Mouse (Mus musculus) megakaryocyte-erythroid progenitor cell, adult 5-6 weeks (primary cell): ENCODE data around the gene Rapgef1. TPM values are rescaled to one million over a fixed set of nuclear protein-coding genes. Genes with fewer than 3 reads are reported as not detected.
"Not testable (repeated sequence)": the region's sequence is repeated elsewhere in the genome, so short reads cannot be mapped to it uniquely, and the experiment has no call there.

Experiments used
- ATAC-seq: replicated peaks from 2 replicates; pipeline ENCODE4 v1.8.0; 2016; ENCODE audit warnings: mild to moderate bottlenecking, inconsistent platforms; ENCODE audit not compliant: severe bottlenecking, poor library complexity, low FRiP score, low TSS enrichment
- total RNA-seq, 2 experiments: library from RNA; stranded (forward) in 1 of 2; stranded (reverse) in 1 of 2; fragments of 200-1000, 215-1000 nt in 1 of 2; fragments of >200 nt in 1 of 2; fragmentation: Nextera tagmentation in 1 of 2; gene quantifications; 2 replicates each; pipeline ENCODE4 v1.2.3; 2014 to 2017

The Rapgef1 gene
- total RNA-seq, 2 experiments from 2014 or later: 41.4 to 52.4 TPM

DNA sequence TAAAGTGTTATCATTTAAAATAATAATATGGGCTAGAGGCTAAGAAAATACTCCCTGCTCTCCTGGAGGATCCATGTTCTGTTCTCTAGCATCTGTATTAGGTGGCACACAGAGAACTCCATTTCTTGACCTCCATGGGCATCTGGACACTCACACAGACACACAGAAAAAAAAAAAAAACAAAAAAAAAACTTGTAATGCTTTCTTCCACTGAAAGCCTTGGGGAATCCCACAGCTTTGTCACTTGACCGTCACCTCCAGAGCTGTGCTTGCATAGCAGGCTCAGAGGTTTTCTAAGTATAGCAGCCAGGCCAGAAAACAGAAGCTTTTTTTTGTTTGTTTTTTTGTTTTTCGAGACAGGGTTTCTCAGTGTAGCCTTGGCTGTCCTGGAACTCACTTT is 72.7 kb downstream of the Rapgef1 start:
- no peak for ATAC-seq

DNA sequence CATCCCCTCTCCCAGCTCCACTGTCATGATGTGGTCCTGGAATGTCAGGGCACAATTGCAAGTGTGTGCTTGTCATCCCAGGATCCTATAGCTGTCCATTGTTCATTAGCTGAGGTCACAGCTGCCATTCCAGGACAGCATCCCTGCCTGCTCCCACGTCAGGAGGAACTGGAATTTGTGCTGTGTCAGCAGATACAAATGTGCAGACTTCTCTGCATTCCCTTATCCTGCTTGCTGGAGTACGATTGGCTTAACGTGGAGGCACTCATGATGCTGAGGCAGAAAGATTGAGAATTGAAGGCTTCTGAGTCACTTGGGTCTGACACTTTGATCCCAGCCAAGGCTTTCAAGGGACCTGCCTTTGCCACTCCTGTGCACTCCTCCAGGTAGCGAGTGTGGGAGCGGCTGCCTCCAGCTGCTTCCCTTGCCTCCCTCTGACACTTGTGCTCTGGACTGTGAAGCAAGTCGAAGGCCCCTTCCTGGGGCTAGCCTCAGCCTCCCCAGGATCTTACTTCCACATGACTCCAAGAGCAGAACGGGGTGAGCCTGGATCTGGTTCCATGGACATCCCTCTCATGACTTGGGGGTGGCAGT is 76.8 kb downstream of the Rapgef1 start:
- ATAC-seq: no peak

DNA sequence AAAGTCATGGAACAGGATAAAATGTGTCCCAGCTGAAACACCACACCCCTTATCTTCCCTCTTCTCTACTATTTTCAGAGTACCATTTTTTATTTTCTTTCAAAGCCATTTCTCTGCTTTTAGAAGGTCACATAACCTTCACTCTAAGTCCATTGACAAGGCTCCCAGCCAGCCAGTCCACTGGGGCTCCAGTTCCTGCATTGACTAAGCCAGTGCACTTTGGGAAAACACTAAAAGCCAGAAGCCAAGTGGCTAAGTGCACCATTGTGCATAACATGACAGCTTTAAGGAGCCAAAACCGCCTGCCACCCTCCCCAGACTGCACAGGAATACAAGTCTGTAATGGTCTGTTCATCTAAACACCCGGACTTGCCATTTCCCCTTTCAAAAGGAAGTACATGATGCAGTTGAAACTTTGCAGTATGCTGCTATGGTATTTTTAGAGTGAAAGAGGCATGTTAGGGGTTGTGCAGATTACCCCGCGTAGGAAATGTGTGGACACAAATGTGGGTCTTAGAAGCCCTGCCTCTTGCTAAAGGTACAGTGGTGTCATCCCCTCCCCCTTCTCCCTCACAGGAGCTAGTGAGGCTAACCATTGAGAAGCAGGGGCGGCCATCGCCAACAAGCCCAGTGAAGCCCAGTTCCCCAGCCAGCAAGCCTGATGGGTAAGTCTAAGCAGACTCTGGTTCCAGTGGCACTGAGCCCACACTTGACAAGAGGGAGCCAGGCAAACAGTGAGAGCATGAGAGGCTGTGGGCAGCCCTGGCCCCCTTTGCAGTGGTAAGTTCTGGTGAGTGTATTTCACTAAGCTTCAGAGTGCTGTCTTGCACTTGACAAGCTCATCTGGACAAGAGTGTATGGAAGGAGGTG is 79.1 kb downstream of the Rapgef1 start:
- ATAC-seq: no peak

DNA sequence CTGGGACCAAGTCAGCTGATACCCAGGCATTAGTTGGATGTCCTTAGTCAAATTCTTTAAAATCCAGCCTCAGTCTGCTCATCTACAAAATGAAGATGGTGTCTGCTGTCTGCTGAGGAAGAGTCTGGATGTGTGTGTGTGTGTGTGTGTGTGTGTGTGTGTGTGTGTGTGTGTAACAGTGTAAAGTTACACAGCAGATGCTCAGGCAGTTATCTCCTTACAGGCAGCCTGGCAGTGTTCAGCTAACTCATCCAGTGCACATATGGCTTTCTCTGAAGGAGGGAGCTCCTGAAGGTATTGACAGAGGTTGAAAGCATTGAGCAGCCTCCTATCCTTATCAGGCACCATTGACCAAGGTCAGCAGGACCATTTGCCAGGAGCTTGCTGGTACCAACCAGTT is 81.4 kb downstream of the Rapgef1 start:
- no peak for ATAC-seq

DNA sequence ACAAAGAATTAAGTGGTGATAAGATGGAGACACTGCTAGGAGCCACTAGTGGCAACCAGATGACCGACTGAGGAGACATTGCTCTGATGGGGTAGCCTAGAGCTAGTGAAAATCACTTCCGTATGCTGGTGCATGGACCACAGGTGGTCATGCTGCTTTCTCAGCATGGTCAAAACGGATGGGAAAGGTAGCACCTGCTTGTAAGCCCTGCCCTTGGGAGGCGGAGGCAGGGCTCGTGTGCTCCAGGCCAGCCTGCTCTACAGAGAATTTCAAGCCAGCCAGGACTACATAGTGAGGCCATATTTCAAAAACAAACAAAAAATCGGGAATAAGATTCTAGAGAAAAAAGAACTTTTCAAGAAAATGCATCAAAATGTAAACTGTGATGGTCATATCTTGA is 81.9 kb downstream of the Rapgef1 start:
- ATAC-seq: no peak

DNA sequence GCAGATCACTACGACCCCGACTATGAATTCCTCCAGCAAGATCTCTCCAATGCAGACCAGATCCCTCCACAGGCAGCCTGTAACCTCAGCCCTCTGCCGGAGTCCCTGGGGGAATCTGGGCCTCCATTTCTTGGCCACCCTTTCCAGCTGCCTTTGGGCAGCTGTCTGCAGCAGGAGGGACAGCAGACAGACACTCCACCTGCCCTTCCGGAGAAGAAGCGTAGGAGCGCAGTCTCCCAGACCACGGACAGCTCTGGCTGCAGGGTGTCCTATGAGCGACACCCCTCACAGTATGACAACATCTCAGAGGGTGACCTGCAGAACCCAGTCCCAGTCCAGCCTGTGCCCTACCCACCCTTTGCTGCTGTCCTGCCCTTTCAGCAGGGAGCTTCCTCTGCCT is 82.7 kb downstream of the Rapgef1 start:
- ATAC-seq: no peak

DNA sequence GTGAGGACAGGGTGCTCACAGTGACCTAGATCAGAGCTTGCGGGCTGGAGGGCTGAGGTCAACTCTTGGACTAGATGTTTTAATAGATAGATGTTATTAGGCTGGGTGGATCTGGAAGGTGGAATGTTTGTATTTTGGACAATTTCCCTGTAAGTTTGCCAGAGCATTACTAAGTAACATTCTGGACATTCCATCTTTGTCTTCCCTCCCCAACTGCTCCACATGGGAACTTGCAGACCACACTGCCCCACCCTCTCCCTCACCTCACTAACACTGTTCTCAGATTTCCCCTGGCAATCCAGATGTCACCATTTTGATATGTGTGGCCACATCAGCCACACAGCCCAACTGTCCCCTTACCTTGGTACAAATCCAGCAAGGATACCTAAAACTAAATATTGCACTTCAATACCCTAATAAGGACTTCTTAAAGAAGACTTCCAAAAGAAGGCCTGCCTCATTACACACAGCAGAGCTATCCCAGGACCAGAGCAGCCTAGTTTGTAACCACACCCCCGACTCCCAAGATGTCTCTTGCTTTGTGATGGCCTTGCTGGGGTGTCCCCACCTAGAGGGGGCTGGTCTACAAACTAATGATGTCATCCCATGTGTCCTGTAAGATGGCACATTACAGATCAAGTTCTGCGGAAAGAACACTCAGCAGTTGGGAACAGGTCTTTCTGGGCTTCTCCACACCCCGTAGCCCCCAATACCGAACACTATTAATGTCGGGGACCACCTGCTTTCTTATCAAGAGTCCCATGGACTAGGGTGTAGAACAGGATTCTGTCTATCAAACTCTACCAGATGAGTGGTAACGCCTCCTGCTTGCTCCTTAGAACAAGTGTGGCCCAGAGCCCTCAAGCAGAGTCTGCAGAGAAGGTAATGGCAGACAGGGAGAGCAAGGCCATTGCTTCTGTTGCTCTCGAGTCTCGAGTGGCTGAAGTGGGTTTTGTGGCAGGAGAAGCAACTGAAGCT is 83.9 kb downstream of the Rapgef1 start:
- ATAC-seq: no peak

DNA sequence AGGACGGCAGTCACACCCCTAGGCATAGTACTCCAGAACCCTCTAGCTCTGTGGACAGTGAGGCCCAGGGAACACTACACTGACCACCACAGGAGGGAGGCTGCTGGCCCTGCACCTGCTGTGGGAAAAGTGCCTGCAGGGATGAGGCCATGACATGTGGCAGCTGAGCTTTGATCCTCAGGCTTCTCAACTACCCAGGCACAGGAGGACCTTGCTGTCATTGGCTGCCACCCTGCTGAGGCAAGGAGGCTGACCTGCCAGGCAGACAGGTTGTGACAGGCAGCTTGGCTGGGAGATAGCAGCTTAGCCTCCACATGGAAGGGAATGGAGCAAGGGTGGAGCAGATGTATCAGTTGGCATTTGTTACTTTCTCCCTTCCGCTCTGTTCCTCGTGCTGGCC is 86.0 kb downstream of the Rapgef1 start:
- no peak for ATAC-seq

DNA sequence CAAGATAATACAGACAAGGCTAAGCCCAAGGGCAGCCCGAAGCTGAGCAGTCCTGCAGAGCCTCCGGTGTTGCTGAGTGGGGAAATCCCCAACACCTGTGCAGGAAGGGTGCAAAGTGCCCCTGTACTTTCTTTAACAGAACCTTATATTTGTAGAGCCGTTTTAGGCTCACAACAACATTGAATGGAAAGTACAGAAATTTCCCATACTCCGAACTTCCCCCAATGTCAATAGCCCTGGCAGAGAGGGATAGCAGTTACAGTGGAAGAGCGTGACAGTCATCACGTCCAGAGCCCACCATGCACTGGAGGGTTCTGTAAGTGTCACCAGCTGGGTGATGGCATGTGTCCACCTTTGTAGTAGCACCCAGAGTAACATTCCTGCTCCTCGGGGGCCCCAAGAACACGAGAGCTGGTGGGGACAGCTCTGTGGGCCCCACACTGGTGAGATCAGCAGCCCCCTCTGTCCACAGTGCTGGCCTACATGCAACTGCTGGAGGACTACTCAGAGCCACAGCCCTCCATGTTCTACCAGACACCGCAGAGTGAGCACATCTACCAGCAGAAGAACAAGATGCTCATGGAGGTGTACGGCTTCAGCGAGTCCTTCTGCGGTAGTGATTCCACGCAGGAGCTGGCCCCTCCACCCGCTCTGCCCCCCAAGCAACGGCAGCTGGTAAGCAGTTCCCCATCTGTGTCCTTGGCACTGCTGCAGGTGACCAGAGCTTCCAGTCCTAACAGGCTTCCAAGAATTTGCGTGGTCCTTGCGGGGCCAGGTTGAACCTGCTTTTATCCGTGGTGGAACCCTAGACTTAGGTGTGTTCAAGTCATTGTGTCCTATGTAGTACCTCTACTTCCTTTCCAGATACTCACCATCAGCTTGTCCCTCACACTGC is 87.5 kb downstream of the Rapgef1 start:
- ATAC-seq: no peak

DNA sequence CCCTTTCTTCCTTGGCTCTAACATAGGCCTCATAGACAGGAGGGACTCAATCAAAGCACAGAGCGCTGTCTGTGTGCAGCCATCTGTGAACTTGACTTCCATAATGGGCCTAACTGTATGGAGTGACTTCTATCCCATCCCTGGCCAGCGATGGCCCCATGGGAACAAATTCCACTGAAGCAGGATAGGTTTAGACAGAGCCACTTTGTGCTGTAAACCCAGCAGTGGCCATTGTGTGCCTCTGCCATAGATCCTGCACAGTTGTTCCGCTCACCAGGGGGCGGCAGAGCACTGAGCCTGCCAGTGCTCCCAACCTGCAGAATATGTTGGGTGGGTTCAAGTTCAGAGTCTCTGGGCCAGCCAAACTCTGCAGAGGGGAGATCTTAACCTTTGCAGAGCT is 88.2 kb downstream of the Rapgef1 start:
- peak; percentile 58; the same call in 1 of the 2 replicates for ATAC-seq

DNA sequence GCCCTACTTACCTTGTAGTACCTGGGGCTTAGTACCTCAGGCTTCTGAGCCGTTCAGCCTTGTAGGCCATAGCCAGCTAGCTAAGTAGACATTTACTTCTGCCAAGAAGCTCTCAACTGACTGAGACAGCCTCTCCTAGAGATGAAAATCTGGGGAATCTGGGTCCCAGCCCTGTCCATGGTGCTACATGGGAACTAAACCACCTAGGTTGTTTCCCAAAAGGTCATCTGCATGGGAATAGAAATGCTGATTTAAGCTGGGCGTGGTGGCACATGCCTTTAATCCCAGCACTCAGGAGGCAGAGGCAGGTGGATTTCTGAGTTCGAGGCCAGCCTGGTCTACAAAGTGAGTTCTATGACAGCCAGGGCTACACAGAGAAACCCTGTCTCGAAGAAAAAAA is 88.7 kb downstream of the Rapgef1 start:
- not testable (repeated sequence) for ATAC-seq

DNA sequence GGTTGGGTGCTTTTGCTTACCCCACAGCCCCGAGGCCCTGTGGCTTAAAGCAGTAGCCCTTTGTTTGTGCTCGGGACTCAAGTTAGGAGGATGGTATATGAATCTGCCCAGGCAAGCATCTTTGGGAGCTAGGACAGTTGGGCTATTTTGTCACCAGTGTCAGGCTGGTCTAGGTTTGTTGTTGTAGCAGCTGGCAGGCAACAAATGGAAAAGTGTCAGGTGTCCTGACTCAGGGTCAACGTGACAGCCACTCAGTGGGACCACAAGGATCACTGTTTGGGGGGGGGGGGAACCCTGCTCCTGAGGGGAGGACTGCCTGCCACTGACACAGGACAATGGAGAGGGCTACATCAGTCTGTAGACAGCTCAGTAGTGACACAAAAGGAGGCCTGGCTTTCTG is 91.5 kb downstream of the Rapgef1 start:
- no peak for ATAC-seq

DNA sequence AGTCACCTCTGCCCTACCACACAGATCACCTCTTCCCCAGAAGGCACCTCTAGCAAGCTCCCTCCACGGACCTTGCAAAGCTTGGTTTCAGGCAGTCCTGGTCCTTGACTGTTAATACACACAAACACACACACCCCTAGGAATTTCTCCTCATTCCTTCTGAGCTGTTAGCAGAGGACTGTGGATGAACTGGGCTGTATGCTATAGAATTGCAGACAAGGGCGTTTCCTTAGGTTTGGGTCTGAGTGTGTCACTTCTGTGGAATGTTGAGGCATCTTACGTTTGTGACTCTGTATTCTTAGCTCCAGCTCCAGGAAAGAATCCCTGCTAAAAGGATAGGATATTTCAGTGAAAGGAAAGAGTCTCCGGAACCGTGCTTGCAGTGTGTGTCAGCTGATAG is 92.4 kb downstream of the Rapgef1 start:
- ATAC-seq: no peak

DNA sequence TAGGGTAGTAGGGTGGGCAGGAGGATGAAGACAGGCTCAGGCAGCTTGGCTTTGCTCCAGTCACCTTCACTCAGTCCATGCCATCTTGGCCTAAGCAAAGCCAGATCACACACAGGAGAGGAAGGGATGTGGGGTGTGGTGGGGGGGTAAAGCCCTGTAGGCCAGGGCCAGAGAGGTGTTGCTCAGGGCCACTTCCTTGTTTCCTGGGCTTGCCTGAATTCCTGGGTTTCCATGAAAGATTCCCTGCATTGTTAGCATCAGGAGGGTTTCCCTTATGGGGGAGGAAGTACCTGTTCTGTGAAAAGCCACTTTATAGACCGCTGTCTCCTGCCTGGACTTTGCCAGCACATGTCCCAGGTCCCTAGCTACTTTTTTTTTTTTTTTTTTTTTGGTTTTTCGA is 94.0 kb downstream of the Rapgef1 start:
- no peak for ATAC-seq

DNA sequence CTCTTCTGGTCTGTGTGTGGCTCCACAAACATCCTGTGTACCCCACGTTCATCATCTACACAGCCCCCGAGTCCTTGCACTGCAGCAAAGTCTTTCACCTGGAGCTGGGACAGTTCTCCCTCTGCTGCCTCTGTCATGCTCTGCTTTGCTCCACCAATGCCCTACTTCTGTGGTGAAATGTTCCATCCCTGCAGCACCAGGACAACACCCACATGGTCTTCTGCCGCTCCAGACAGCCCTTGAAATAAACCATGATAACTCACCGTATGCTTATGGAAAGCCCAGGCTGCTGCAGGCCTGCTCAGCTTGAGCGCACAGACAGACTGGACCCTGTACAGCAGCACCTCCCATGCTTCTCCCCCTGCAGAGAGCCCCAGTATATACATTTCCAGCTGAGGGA is 94.6 kb downstream of the Rapgef1 start:
- ATAC-seq: no peak

DNA sequence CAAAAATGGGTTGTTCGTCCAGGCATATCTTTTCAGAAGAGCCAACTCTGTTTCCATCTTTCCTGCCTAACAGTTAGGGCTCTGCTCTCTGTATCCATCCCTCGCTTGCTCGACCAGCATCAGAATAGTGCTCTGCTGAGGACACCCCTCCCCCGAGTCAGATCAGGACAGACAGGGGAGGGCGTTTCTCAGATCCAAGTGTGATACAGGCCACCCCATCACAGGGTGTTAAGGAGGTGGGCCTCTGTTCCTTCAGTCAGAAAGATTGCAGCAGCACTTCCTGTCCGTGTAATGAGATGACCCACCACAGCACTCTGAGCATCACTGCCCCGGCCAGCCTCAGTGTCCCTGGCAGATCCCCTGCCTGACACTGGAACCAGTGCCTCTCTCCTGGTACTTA is 96.6 kb downstream of the Rapgef1 start:
- ATAC-seq: no peak

DNA sequence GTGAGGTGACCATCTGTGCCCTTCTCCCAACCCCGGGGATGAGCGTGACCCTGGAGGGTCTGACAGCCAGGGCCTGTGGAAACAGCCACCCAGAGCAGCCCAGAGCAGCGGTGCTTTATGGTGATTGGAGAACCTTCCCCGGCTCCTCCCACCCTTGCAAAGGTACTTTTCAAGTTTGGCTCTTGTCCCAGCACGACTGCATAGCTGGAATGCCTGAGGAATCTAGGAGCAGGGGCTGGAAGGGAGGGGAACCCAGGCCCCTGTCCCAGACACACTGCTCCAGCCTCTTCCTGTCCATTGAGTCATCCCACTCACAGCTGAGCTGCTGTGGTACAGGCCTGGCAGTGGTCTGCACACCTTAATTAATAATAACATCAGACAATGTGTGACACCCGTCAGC is 97.2 kb downstream of the Rapgef1 start:
- no peak for ATAC-seq

DNA sequence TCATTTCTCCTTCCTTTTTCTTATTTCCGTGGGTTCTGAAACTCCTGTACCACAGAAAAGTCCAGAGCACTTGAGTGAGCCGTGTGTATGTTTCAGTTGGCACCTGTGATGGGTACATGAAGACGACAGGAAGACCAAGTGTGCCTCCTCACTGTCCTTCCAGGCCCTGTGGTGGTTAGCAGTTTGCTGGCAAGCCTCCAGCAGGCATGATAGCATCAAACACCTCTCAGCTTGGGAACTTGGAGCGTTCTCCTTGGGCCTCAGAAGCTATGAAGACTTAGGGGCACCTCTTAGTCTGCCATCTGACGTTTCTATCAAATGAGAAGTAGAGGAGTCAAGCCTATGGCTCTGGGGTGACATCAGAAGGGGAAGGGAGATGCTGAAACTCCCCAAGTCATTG is 99.1 kb downstream of the Rapgef1 start:
- ATAC-seq: no peak

DNA sequence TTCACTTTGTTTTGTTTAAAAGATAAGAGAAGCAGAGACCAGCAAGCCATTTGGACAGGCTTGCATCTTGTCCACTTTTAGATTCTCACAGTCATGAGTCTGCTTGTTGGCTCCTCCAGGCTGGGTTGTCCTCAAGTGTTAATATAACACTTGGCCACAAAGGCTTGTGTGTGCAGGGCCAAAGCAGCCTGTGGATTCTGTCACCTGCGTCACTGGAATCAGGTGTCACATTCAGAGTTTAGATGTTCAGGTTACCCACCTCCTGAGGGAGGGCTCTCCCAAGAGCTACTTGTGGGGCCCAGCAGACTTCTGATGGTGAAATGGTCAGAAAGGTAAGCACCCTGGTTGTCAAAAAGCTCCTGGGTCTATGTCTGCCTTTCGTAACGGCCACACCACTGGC is 103.6 kb downstream of the Rapgef1 start:
- no peak for ATAC-seq
